Mouse (Mus musculus): ENCODE data around the gene Gna13. TPM values are rescaled to one million over a fixed set of nuclear protein-coding genes. Genes with fewer than 3 reads are reported as not detected.

The Gna13 gene
- polyA plus RNA-seq, 1 experiment from 2014 or later, result 20.5 TPM

- Histone ChIP-seq H3K4me1 (ENCODE audit: control insufficient read depth, insufficient read depth, low read length) (peaks cover 24% of the 10 kb centered on the region), H3K9me3 (replicated peaks; ENCODE audit: control insufficient read depth, low read length, poor library complexity, severe bottlenecking) (no peaks in the 10 kb centered on the region), H3K27ac (ENCODE audit: low read length) (no peak overlapping the region), H3K4me3 (ENCODE audit: low read depth, low read length) (no peak overlapping the region), H3K27me3 (ENCODE audit: control insufficient read depth, insufficient read depth, low read depth, low read length) (no peaks in the 10 kb centered on the region), H3K4me2 (ENCODE audit: low read length) (no peak overlapping the region), H3K36me3 (ENCODE audit: control insufficient read depth, insufficient read depth, low read length) (no peaks in the 10 kb centered on the region), H3K9ac (ENCODE audit: low read depth, low read length) (no peak overlapping the region)
- peak; percentile 51 for ATAC-seq
- 48% methylated on average over 10 of the region's 10 CpGs for WGBS
These were observed 14.8 kb downstream of the Gna13 start for GRCm38 (mm10) chr11:109377477-109377876.

- Histone ChIP-seq H3K9ac (ENCODE audit: low read depth, low read length) (no peak overlapping the region), H3K4me1 (ENCODE audit: control insufficient read depth, insufficient read depth, low read length) (peaks cover 24% of the 10 kb centered on the region), H3K27me3 (ENCODE audit: control insufficient read depth, insufficient read depth, low read depth, low read length) (no peaks in the 10 kb centered on the region), H3K27ac (ENCODE audit: low read length) (no peak overlapping the region), H3K36me3 (ENCODE audit: control insufficient read depth, insufficient read depth, low read length) (no peaks in the 10 kb centered on the region), H3K9me3 (replicated peaks; ENCODE audit: control insufficient read depth, low read length, poor library complexity, severe bottlenecking) (no peaks in the 10 kb centered on the region), H3K4me3 (ENCODE audit: low read depth, low read length) (no peak overlapping the region), H3K4me2 (ENCODE audit: low read length) (no peak overlapping the region)
- ATAC-seq, result no peak
- WGBS, result 61% methylated on average over 7 of the region's 7 CpGs
These were observed 15.4 kb downstream of the Gna13 start for GRCm38 (mm10) chr11:109378051-109378450.

- Histone ChIP-seq H3K27me3 (ENCODE audit: control insufficient read depth, insufficient read depth, low read depth, low read length) (no peaks in the 10 kb centered on the region), H3K36me3 (ENCODE audit: control insufficient read depth, insufficient read depth, low read length) (no peaks in the 10 kb centered on the region), H3K27ac (ENCODE audit: low read length) (no peak overlapping the region), H3K9me3 (replicated peaks; ENCODE audit: control insufficient read depth, low read length, poor library complexity, severe bottlenecking) (no peaks in the 10 kb centered on the region), H3K4me2 (ENCODE audit: low read length) (no peak overlapping the region), H3K4me1 (ENCODE audit: control insufficient read depth, insufficient read depth, low read length) (peaks cover 24% of the 10 kb centered on the region), H3K4me3 (ENCODE audit: low read depth, low read length) (no peak overlapping the region), H3K9ac (ENCODE audit: low read depth, low read length) (no peak overlapping the region)
- 82% methylated on average over 5 of the region's 5 CpGs for WGBS
- ATAC-seq, result no peak
These were observed 18.0 kb downstream of the Gna13 start for GRCm38 (mm10) chr11:109380662-109381061.

- no peaks in the 10 kb centered on the region for H3K9me3 ChIP-seq (replicated peaks; ENCODE audit: control insufficient read depth, low read length, poor library complexity, severe bottlenecking)
- H3K4me3 ChIP-seq (ENCODE audit: low read depth, low read length), result no peak overlapping the region
- no peak overlapping the region for H3K4me2 ChIP-seq (ENCODE audit: low read length)
- WGBS, result 87% methylated on average over 8 of the region's 8 CpGs
- H3K36me3 ChIP-seq (ENCODE audit: control insufficient read depth, insufficient read depth, low read length), result no peaks in the 10 kb centered on the region
- no peaks in the 10 kb centered on the region for H3K4me1 ChIP-seq (ENCODE audit: control insufficient read depth, insufficient read depth, low read length)
- H3K9ac ChIP-seq (ENCODE audit: low read depth, low read length), result no peak overlapping the region
- H3K27ac ChIP-seq (ENCODE audit: low read length), result no peak overlapping the region
- no peak for ATAC-seq
- no peaks in the 10 kb centered on the region for H3K27me3 ChIP-seq (ENCODE audit: control insufficient read depth, insufficient read depth, low read depth, low read length)
These were observed 22.7 kb downstream of the Gna13 start for GRCm38 (mm10) chr11:109385296-109385695.

- H3K27ac ChIP-seq (ENCODE audit: low read length), result no peak overlapping the region
- WGBS, result 88% methylated on average over 5 of the region's 5 CpGs
- H3K9me3 ChIP-seq (replicated peaks; ENCODE audit: control insufficient read depth, low read length, poor library complexity, severe bottlenecking), result no peaks in the 10 kb centered on the region
- H3K4me3 ChIP-seq (ENCODE audit: low read depth, low read length), result no peak overlapping the region
- H3K9ac ChIP-seq (ENCODE audit: low read depth, low read length), result no peak overlapping the region
- no peaks in the 10 kb centered on the region for H3K27me3 ChIP-seq (ENCODE audit: control insufficient read depth, insufficient read depth, low read depth, low read length)
- H3K4me2 ChIP-seq (ENCODE audit: low read length), result no peak overlapping the region
- H3K36me3 ChIP-seq (ENCODE audit: control insufficient read depth, insufficient read depth, low read length), result no peaks in the 10 kb centered on the region
- no peak for ATAC-seq
- no peaks in the 10 kb centered on the region for H3K4me1 ChIP-seq (ENCODE audit: control insufficient read depth, insufficient read depth, low read length)
These were observed 26.4 kb downstream of the Gna13 start for GRCm38 (mm10) chr11:109389046-109389445.

- Histone ChIP-seq H3K36me3 (ENCODE audit: control insufficient read depth, insufficient read depth, low read length) (peaks cover 3% of the 10 kb centered on the region), H3K9me3 (replicated peaks; ENCODE audit: control insufficient read depth, low read length, poor library complexity, severe bottlenecking) (no peaks in the 10 kb centered on the region), H3K4me2 (ENCODE audit: low read length) (no peak overlapping the region), H3K4me1 (ENCODE audit: control insufficient read depth, insufficient read depth, low read length) (no peaks in the 10 kb centered on the region), H3K9ac (ENCODE audit: low read depth, low read length) (no peak overlapping the region), H3K4me3 (ENCODE audit: low read depth, low read length) (no peak overlapping the region), H3K27ac (ENCODE audit: low read length) (no peak overlapping the region), H3K27me3 (ENCODE audit: control insufficient read depth, insufficient read depth, low read depth, low read length) (no peaks in the 10 kb centered on the region)
- ATAC-seq, result no peak
- WGBS, result 82% methylated on average over 7 of the region's 7 CpGs
These were observed 28.6 kb downstream of the Gna13 start for GRCm38 (mm10) chr11:109391200-109391599.

GRCm38 (mm10) chr11:109391760-109392159 lies 29.1 kb downstream of the Gna13 start:
- no peak overlapping the region for H3K9ac ChIP-seq (ENCODE audit: low read depth, low read length)
- no peak overlapping the region for H3K27ac ChIP-seq (ENCODE audit: low read length)
- no peaks in the 10 kb centered on the region for H3K4me1 ChIP-seq (ENCODE audit: control insufficient read depth, insufficient read depth, low read length)
- H3K36me3 ChIP-seq (ENCODE audit: control insufficient read depth, insufficient read depth, low read length), result peaks cover 6% of the 10 kb centered on the region
- no peaks in the 10 kb centered on the region for H3K9me3 ChIP-seq (replicated peaks; ENCODE audit: control insufficient read depth, low read length, poor library complexity, severe bottlenecking)
- 71% methylated on average over 7 of the region's 7 CpGs for WGBS
- H3K4me3 ChIP-seq (ENCODE audit: low read depth, low read length), result no peak overlapping the region
- H3K4me2 ChIP-seq (ENCODE audit: low read length), result no peak overlapping the region
- no peaks in the 10 kb centered on the region for H3K27me3 ChIP-seq (ENCODE audit: control insufficient read depth, insufficient read depth, low read depth, low read length)
- ATAC-seq, result no peak

- no peak overlapping the region for H3K4me3 ChIP-seq (ENCODE audit: low read depth, low read length)
- H3K4me1 ChIP-seq (ENCODE audit: control insufficient read depth, insufficient read depth, low read length), result no peaks in the 10 kb centered on the region
- no peak overlapping the region for H3K4me2 ChIP-seq (ENCODE audit: low read length)
- ATAC-seq, result no peak
- H3K36me3 ChIP-seq (ENCODE audit: control insufficient read depth, insufficient read depth, low read length), result peaks cover 10% of the 10 kb centered on the region
- WGBS, result 86% methylated on average over 9 of the region's 9 CpGs
- H3K27ac ChIP-seq (ENCODE audit: low read length), result no peak overlapping the region
- no peak overlapping the region for H3K9ac ChIP-seq (ENCODE audit: low read depth, low read length)
- no peaks in the 10 kb centered on the region for H3K9me3 ChIP-seq (replicated peaks; ENCODE audit: control insufficient read depth, low read length, poor library complexity, severe bottlenecking)
- no peaks in the 10 kb centered on the region for H3K27me3 ChIP-seq (ENCODE audit: control insufficient read depth, insufficient read depth, low read depth, low read length)
These were observed 30.0 kb downstream of the Gna13 start for GRCm38 (mm10) chr11:109392601-109393000.

GRCm38 (mm10) chr11:109394758-109395157 lies 32.1 kb downstream of the Gna13 start:
- no peak for ATAC-seq
- 93% methylated on average over 9 of the region's 9 CpGs for WGBS
- no peak overlapping the region for H3K27ac ChIP-seq (ENCODE audit: low read length)
- H3K27me3 ChIP-seq (ENCODE audit: control insufficient read depth, insufficient read depth, low read depth, low read length), result no peaks in the 10 kb centered on the region
- no peaks in the 10 kb centered on the region for H3K9me3 ChIP-seq (replicated peaks; ENCODE audit: control insufficient read depth, low read length, poor library complexity, severe bottlenecking)
- H3K4me2 ChIP-seq (ENCODE audit: low read length), result no peak overlapping the region
- no peak overlapping the region for H3K9ac ChIP-seq (ENCODE audit: low read depth, low read length)
- H3K36me3 ChIP-seq (ENCODE audit: control insufficient read depth, insufficient read depth, low read length), result peaks cover 10% of the 10 kb centered on the region
- H3K4me1 ChIP-seq (ENCODE audit: control insufficient read depth, insufficient read depth, low read length), result no peaks in the 10 kb centered on the region
- H3K4me3 ChIP-seq (ENCODE audit: low read depth, low read length), result no peak overlapping the region

GRCm38 (mm10) chr11:109395291-109395690 lies 32.7 kb downstream of the Gna13 start:
- Histone ChIP-seq H3K27me3 (ENCODE audit: control insufficient read depth, insufficient read depth, low read depth, low read length) (no peaks in the 10 kb centered on the region), H3K9me3 (replicated peaks; ENCODE audit: control insufficient read depth, low read length, poor library complexity, severe bottlenecking) (no peaks in the 10 kb centered on the region), H3K4me1 (ENCODE audit: control insufficient read depth, insufficient read depth, low read length) (no peaks in the 10 kb centered on the region), H3K9ac (ENCODE audit: low read depth, low read length) (no peak overlapping the region), H3K36me3 (ENCODE audit: control insufficient read depth, insufficient read depth, low read length) (peaks cover 10% of the 10 kb centered on the region), H3K27ac (ENCODE audit: low read length) (no peak overlapping the region), H3K4me3 (ENCODE audit: low read depth, low read length) (no peak overlapping the region), H3K4me2 (ENCODE audit: low read length) (no peak overlapping the region)
- ATAC-seq, result no peak
- 90% methylated on average over 9 of the region's 9 CpGs for WGBS

Data from midbrain, embryonic 16.5 days (tissue).